Mouse (Mus musculus): Measurements from ENCODE around the gene Gabrb3.

- no peak for TF ChIP-seq GATA1 (IDR thresholded peaks at IDR 0.05; ENCODE audit: borderline replicate concordance, low read length)
- TF ChIP-seq FLI1 (IDR thresholded peaks at IDR 0.05; ENCODE audit: low read length) = no peak
These were observed 204.2 kb downstream of the Gabrb3 start for GRCm38 (mm10) chr7:57623718-57624117.

All from megakaryocyte, embryonic 14.5 days (primary cell).